Mouse (Mus musculus) heart, postnatal 0 days (tissue): ENCODE data around the gene Mast4. TPM values are rescaled to one million over a fixed set of nuclear protein-coding genes. Genes with fewer than 3 reads are reported as not detected.

ENCODE experiments used
- ATAC-seq: fragments of 200-750 bp; cut with Nextera tagmentation; 2 replicates; pipeline ENCODE4 v1.8.0; 2017; ENCODE audit warnings: low read depth, moderate number of reproducible peaks, moderate library complexity; ENCODE audit not compliant: insufficient read depth
- DNase-seq: peaks from one replicate; pipeline ENCODE4 v3.0.0-alpha.2; 2016; ENCODE audit warnings: low spot score
- H3K27ac ChIP-seq: fragments of 300-500 bp; sonication (generic); 2 replicates; pipeline ENCODE4 v1.5.1; 2014; ENCODE audit warnings: low read depth, mild to moderate bottlenecking
- H3K27me3 ChIP-seq: fragments of 300-500 bp; sonication (generic); 2 replicates; pipeline ENCODE4 v1.6.1; 2014; ENCODE audit warnings: low read length, mixed read lengths; ENCODE audit not compliant: control insufficient read depth, insufficient read depth
- H3K36me3 ChIP-seq: fragments of 300-500 bp; sonication (generic); replicated peaks from 2 replicates; pipeline ENCODE4 v1.6.1; 2014; ENCODE audit warnings: low read length, mixed read lengths; ENCODE audit not compliant: control insufficient read depth, insufficient read depth
- H3K4me1 ChIP-seq: fragments of 300-500 bp; sonication (generic); 2 replicates; pipeline ENCODE4 v1.6.1; 2014; ENCODE audit warnings: antibody characterized with exemption; ENCODE audit not compliant: control insufficient read depth, insufficient read depth
- H3K4me2 ChIP-seq: fragments of 300-500 bp; sonication (generic); 2 replicates; pipeline ENCODE4 v1.6.1; 2014; ENCODE audit warnings: low read depth, mild to moderate bottlenecking, low read length, moderate library complexity
- H3K4me3 ChIP-seq: fragments of 300-500 bp; sonication (generic); 2 replicates; pipeline ENCODE4 v1.5.1; 2014; ENCODE audit warnings: low read depth, low read length
- H3K9ac ChIP-seq: fragments of 300-500 bp; sonication (generic); replicated peaks from 2 replicates; pipeline ENCODE4 v1.6.1; 2014; ENCODE audit warnings: low read depth, low read length, mixed read lengths
- H3K9me3 ChIP-seq: fragments of 300-500 bp; sonication (generic); replicated peaks from 2 replicates; pipeline ENCODE4 v1.6.1; 2016; ENCODE audit warnings: low read length; ENCODE audit not compliant: control insufficient read depth
- CTCF ChIP-seq: IDR thresholded peaks from 2 replicates; pipeline ENCODE4 v1.5.1; 2016; ENCODE audit warnings: antibody characterized with exemption, control low read depth, low read depth
- EP300 ChIP-seq: IDR thresholded peaks from 2 replicates; pipeline ENCODE4 v1.6.1; 2016; ENCODE audit warnings: antibody characterized with exemption, low read depth
- WGBS: fragments of 180-500 bp; shearing (Covaris S2); extraction: QIAGEN DNeasy Blood & Tissue Kit; methylation state at CpG from one replicate; pipeline ENCODE4 v1.1.7; 2014; 5-methylcytosine and 5-hydroxymethylcytosine counted together
- polyA plus RNA-seq: library from polyadenylated mRNA; unstranded; fragments of >200 nt; fragmentation: Nextera tagmentation; extraction: Ambion mirVana; gene quantifications from 2 replicates; pipeline ENCODE4 v1.2.1, GENCODE M21; 2015
- total RNA-seq: library from RNA; depleted of rRNA; stranded (reverse); fragments of >200 nt; gene quantifications from 2 replicates; pipeline ENCODE4 v1.2.3, GENCODE M21; 2014; ENCODE audit warnings: low replicate concordance

Gene Mast4
- total and polyA plus RNA-seq, 2 experiments from 2014 or later: 26.7 to 35.5 TPM

DNA sequence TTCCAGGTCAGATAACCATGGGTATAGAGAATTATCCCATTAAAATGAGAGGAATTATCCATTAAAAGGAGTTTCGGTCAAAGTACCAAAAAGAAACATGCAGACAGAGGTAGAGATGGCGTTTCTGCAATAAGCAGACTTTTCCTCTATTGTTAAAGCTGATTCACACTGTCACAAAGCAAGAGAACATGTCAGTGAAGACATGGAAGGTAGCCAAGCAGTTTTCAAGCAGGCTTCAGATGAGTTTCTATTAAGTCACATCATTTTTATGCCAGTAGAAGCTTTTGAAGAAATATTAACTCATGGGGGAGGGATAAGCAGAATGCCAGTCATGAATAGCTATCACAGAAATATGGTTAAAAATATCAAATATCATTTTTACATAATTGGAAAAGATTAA lies 420.4 kb downstream of the Mast4 start:
- H3K27me3 ChIP-seq: no peaks in the 10 kb centered on the region
- no peaks in the 10 kb centered on the region; the same call in 1 of the 2 replicates for H3K9me3 ChIP-seq
- H3K4me1 ChIP-seq: no peaks in the 10 kb centered on the region; the same call in 1 of the 2 replicates
- TF ChIP-seq CTCF: no peak
- TF ChIP-seq EP300: no peak
- H3K4me2 ChIP-seq: no peak overlapping the region
- no peaks in the 10 kb centered on the region for H3K36me3 ChIP-seq
- H3K9ac ChIP-seq: no peak overlapping the region
- DNase-seq (no peak), ATAC-seq (no peak)
- H3K27ac ChIP-seq: no peak overlapping the region
- H3K4me3 ChIP-seq: no peak overlapping the region
- WGBS: 81% methylated on average over 2 of the region's 2 CpGs

DNA sequence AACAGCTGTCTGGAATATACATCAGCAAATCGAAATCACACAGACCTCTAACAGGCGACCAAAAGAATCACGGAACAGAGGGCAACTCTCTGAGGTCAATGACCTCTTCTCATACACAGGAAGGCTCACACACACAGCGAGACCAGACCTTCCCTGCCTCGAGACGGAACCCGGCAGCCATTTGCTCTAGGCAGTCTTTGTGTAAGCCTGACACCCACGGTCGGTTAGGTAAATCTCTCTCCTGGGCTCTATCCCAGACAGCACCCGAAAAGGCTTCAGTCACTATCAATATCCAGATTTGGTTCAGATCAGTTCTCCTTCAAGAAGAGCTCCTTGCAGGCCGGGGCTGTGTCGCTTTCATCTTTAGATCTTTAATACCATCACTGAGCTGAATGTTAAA lies 421.4 kb downstream of the Mast4 start:
- no peak overlapping the region for H3K4me2 ChIP-seq
- no peak for DNase-seq
- H3K9ac ChIP-seq: no peak overlapping the region
- H3K4me3 ChIP-seq: no peak overlapping the region
- no peak for ATAC-seq
- TF ChIP-seq EP300: no peak
- no peak for TF ChIP-seq CTCF
- H3K36me3 ChIP-seq: no peaks in the 10 kb centered on the region
- 89% methylated on average over 12 of the region's 12 CpGs for WGBS
- no peak overlapping the region for H3K27ac ChIP-seq
- H3K27me3 ChIP-seq: no peaks in the 10 kb centered on the region
- H3K4me1 ChIP-seq: no peaks in the 10 kb centered on the region; the same call in 1 of the 2 replicates
- H3K9me3 ChIP-seq: no peaks in the 10 kb centered on the region; the same call in 1 of the 2 replicates

DNA sequence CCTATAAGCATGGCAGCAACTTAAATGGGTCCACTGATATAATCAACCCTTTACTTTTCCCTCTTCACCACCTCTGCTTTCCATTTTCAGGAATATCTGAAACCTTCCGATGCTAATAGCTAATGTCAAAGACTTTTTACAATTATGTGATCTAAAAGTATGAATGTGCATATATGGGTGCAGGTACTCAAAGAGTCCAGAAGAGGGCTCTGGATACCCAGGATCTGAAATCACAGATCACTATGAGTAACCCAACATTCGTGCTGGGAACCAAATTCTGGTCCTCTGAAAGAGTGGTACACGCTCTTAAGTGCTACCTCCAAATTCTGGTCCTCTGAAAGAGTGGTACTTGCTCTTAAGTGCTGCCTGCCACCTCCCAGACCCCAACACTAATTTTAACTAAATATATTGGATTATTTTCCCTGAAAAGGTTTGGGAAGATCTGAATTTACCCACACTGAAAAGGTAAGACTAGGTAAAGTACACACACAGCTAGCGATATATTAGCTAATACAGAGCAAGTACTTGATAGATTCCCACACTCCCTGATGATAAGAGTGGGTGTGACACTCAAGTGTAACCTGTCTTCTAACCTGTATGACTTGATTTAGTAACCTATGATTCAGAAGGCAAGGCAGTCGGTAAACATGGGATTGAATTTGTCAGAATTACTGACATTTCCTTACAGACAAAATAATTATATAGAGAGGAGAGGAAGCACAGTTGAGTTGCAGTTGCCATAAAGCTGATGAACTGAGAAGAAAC lies 424.5 kb downstream of the Mast4 start:
- H3K4me1 ChIP-seq: no peaks in the 10 kb centered on the region
- WGBS: 90% methylated on average over 5 of the region's 5 CpGs
- TF ChIP-seq EP300 (no peak), CTCF (peak; percentile 28; the same call in 1 of the 2 replicates)
- H3K36me3 ChIP-seq: no peaks in the 10 kb centered on the region
- ATAC-seq (no peak), DNase-seq (no peak)
- H3K4me3 ChIP-seq: no peak overlapping the region
- H3K27me3 ChIP-seq: no peaks in the 10 kb centered on the region
- no peak overlapping the region for H3K9ac ChIP-seq
- no peaks in the 10 kb centered on the region; the same call in 1 of the 2 replicates for H3K9me3 ChIP-seq
- no peak overlapping the region for H3K27ac ChIP-seq
- H3K4me2 ChIP-seq: no peak overlapping the region

DNA sequence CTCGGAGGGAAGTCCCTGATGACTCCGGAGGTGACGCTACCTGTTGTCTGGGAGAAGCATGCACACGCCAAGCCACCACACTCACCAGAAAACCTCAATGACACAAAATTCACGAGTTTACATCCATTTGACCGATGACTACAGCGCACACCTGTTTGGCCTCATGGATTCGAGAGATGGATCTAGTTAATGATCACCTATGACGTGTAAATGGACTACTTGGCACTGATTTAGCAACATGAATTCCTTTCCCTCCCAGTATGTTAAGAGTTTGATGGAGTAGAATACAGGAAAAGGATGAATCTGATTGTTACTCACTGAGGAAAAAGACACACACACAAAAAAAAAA lies 427.7 kb downstream of the Mast4 start:
- TF ChIP-seq CTCF (no peak), EP300 (no peak)
- peak overlapping the region; percentile 64 for H3K4me3 ChIP-seq
- ATAC-seq: no peak
- H3K27ac ChIP-seq: peak overlapping the region; percentile 74
- H3K4me1 ChIP-seq: 0 out of 2 replicates have a peak, but pooled peaks cover 4% of the 10 kb centered on the region
- H3K27me3 ChIP-seq: no peaks in the 10 kb centered on the region
- 6% methylated on average over 9 of the region's 9 CpGs for WGBS
- no peaks in the 10 kb centered on the region for H3K36me3 ChIP-seq
- 0 out of 2 replicates have a peak overlapping the region, but pooled peaks have one; percentile 11 for H3K9ac ChIP-seq
- DNase-seq: no peak
- H3K4me2 ChIP-seq: peak overlapping the region; percentile 94
- no peaks in the 10 kb centered on the region; the same call in 1 of the 2 replicates for H3K9me3 ChIP-seq

DNA sequence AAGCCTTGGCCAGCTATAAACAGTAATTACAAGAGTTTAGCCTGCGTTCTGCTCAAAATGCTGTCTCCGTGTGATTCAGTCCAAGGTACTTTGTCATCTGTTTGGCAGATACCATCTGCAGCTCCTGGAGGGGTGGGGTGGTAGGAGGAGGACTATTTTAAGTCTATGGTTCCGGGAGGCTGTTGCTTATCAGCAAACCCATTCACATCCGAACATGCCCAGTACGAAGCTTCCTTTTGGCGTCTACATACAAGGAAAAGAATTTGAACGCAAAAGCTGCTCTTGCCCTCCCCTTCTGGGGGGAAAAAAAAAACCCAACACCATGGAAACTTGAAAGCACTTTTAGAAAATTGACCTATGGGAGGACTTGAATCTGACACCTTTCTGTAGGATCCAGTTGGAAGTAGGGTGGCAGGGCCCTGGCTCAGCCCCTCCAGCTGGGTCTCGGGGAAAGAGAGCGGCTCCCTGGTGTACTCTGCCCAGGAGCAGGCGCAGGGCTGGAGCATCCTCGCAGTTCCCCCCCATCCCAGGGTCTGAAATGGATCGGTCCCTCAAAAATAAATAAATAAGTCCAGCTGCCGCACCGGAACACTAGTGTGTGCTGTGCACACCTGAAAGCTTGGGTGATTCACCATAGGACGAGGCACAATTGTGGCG lies 428.2 kb downstream of the Mast4 start:
- Histone ChIP-seq H3K27me3 (no peaks in the 10 kb centered on the region), H3K4me2 (peak overlapping the region; percentile 94), H3K4me3 (peak overlapping the region; percentile 64), H3K4me1 (0 out of 2 replicates have a peak, but pooled peaks cover 5% of the 10 kb centered on the region), H3K9ac (peak overlapping the region; percentile 70), H3K9me3 (no peaks in the 10 kb centered on the region; the same call in 1 of the 2 replicates), H3K27ac (peak overlapping the region; percentile 74), H3K36me3 (no peaks in the 10 kb centered on the region)
- DNase-seq (peak; percentile 96), ATAC-seq (peak; percentile 96)
- no peak for TF ChIP-seq CTCF
- TF ChIP-seq EP300: 0 out of 2 replicates have a peak, but pooled peaks have one; percentile 59
- WGBS: under 1% methylated on average over 16 of the region's 16 CpGs
